Mouse (Mus musculus) bone marrow macrophage, adult 2 months (primary cell): ENCODE measurements around the gene Wdr12.

ENCODE experiments used
- CTCF ChIP-seq: IDR thresholded peaks from 2 replicates; pipeline ENCODE4 v1.5.1; 2012; ENCODE audit warnings: low read depth, mild to moderate bottlenecking, low read length, moderate library complexity
- POLR2A ChIP-seq: IDR thresholded peaks from 2 replicates; pipeline ENCODE4 v1.6.1; 2012; ENCODE audit warnings: mild to moderate bottlenecking, low read depth, low read length, borderline replicate concordance

GRCm38 (mm10) chr1:60104582-60104981 is 6.1 kb upstream of the Wdr12 start:
- TF ChIP-seq POLR2A = no peak
- no peak for TF ChIP-seq CTCF
